Mouse (Mus musculus): ENCODE results near the gene Polr3h.

GRCm38 (mm10) chr15:81939774-81940173, 13.7 kb upstream of the Polr3h start:
- TF ChIP-seq MAX (IDR thresholded peaks at IDR 0.05) (no peak), CTCF (IDR thresholded peaks at IDR 0.05; ENCODE audit: control insufficient read depth, insufficient read depth, insufficient read length) (no peak)
